Mouse (Mus musculus) cerebellum, adult 11-12 months (tissue): ENCODE data around the gene Cand1.

ENCODE experiments used
- DNase-seq: peaks from one replicate; pipeline ENCODE4 v3.0.0; 2022

Cand1 gene

GRCm38 (mm10) chr10:119206309-119206932 lies 33.4 kb downstream of the Cand1 start:
- DNase-seq, result no peak

- no peak for DNase-seq
Observed at GRCm38 (mm10) chr10:119205229-119205628, 34.6 kb downstream of the Cand1 start.

GRCm38 (mm10) chr10:119204334-119204946 lies 35.4 kb downstream of the Cand1 start:
- no peak for DNase-seq

GRCm38 (mm10) chr10:119199864-119200263 lies 40.0 kb downstream of the Cand1 start:
- no peak for DNase-seq

GRCm38 (mm10) chr10:119198186-119198880 lies 41.5 kb downstream of the Cand1 start:
- no peak for DNase-seq

- no peak for DNase-seq
Observed at GRCm38 (mm10) chr10:119197621-119198150, 42.2 kb downstream of the Cand1 start.

- DNase-seq, result no peak
Observed at GRCm38 (mm10) chr10:119192598-119193372, 47.1 kb downstream of the Cand1 start.

GRCm38 (mm10) chr10:119187720-119188119 lies 52.1 kb downstream of the Cand1 start:
- no peak for DNase-seq

GRCm38 (mm10) chr10:119169656-119170055 lies 70.2 kb downstream of the Cand1 start:
- DNase-seq, result no peak

GRCm38 (mm10) chr10:119169237-119169636 lies 70.6 kb downstream of the Cand1 start:
- DNase-seq, result no peak

- DNase-seq, result no peak
Observed at GRCm38 (mm10) chr10:119168791-119169190, 71.1 kb downstream of the Cand1 start.

GRCm38 (mm10) chr10:119167858-119168257 lies 72.0 kb downstream of the Cand1 start:
- no peak for DNase-seq

GRCm38 (mm10) chr10:119165051-119165450 lies 74.8 kb downstream of the Cand1 start:
- no peak for DNase-seq

GRCm38 (mm10) chr10:119161820-119162382 lies 78.0 kb downstream of the Cand1 start:
- DNase-seq, result no peak

- no peak for DNase-seq
Observed at GRCm38 (mm10) chr10:119160161-119160560, 79.7 kb downstream of the Cand1 start.

GRCm38 (mm10) chr10:119149261-119149660 lies 90.6 kb downstream of the Cand1 start:
- no peak for DNase-seq
